Mouse (Mus musculus): Measurements from ENCODE around the gene Magi3.

Magi3 gene

DNA sequence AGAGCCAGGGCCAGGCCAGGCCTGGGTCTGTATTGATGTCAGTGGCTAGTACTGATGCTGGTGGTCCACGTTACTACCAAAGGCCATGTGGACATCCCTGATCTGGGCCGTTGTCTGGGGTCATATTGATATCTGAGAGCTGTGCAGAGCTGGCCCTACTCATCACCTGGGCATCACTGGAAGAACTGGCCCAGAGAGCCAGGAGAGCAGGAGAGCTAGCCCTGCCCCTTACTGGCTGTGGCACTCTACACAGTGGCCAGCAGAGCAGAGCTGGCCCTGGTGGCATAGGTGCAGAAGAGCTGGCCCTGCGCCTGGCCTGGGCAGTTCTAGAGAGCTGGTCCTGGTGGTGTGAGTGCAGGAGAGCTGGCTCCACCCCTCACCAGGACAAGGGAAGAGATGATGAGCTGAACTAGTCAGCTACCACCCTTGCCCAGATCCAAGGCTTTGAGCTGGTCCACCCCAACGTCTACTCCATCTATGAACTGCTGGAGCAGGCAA is 81.2 kb downstream of the Magi3 start:
- TF ChIP-seq GATA4 (IDR thresholded peaks at IDR 0.05; ENCODE audit: insufficient replicate concordance, low read length) = no peak

- TF ChIP-seq GATA4 (IDR thresholded peaks at IDR 0.05; ENCODE audit: insufficient replicate concordance, low read length) = no peak
Measured at GRCm38 (mm10) chr3:104125628-104126027, 94.5 kb downstream of the Magi3 start.

DNA sequence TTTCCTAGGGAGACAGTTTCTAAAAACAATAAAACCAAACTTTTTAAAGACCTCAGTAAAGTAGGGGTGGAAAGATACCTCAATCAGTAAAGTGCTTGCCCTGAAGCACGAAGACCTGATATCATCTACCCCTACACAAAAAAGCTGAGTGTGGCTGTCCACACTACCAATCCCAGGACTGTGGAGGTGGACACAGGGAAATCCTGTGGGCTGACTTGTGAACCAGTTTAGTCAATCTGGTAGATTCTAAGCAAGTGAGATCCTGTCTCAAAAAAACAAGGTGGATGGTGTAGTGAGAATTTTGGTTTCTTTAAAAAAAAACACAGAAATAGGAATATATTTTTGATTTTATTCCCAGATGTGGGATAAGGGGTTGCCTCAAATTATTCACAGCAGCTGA is 96.3 kb downstream of the Magi3 start:
- no peak for TF ChIP-seq GATA4 (IDR thresholded peaks at IDR 0.05; ENCODE audit: insufficient replicate concordance, low read length)

GRCm38 (mm10) chr3:104109478-104109877 is 110.7 kb downstream of the Magi3 start:
- TF ChIP-seq GATA4 (IDR thresholded peaks at IDR 0.05; ENCODE audit: insufficient replicate concordance, low read length) = no peak

- TF ChIP-seq GATA4 (IDR thresholded peaks at IDR 0.05; ENCODE audit: insufficient replicate concordance, low read length) = no peak
Measured at GRCm38 (mm10) chr3:104104942-104105341, 115.2 kb downstream of the Magi3 start.

GRCm38 (mm10) chr3:104101721-104102120 is 118.5 kb downstream of the Magi3 start:
- TF ChIP-seq GATA4 (IDR thresholded peaks at IDR 0.05; ENCODE audit: insufficient replicate concordance, low read length) = no peak

DNA sequence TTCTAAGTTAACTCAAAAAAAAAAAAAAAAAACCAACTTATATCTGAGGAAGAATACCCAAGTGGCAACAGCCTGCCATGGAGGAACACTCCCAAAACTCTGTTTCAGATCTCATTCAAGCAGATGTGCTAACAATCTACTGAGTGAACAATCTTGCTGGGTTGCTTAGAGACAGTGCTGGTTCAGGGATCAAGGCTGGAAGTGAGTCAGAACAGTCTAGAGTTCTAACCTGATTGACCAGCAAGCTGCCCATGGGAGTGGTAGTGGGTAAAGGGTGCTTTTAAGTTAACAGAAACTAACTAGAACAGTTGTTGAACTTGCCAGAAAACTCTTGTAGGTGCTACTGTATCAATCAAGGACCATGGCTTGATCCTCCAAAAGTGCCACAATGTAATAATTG is 118.9 kb downstream of the Magi3 start:
- no peak for TF ChIP-seq GATA4 (IDR thresholded peaks at IDR 0.05; ENCODE audit: insufficient replicate concordance, low read length)

- TF ChIP-seq GATA4 (IDR thresholded peaks at IDR 0.05; ENCODE audit: insufficient replicate concordance, low read length) = no peak
Measured at GRCm38 (mm10) chr3:104095936-104096335, 124.2 kb downstream of the Magi3 start.

DNA sequence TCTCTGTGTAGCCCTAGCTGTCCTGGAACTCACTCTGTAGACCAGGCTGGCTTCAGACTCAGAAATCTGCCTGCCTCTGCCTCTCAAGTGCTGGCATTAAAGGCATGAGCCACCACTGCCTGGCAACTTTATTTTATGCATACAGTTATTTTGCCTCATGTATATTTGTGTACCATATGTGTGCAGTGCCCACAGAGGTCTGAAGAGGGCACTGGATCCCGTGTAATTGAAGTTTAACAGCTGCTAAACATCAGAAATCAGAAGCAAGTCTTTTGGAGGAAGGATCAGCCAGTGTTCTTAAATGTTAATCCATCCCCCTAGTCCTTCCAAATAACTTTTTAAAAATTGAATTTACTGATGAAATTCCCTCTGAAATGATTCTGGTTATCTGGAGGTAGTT is 125.5 kb downstream of the Magi3 start:
- TF ChIP-seq GATA4 (IDR thresholded peaks at IDR 0.05; ENCODE audit: insufficient replicate concordance, low read length) = no peak

GRCm38 (mm10) chr3:104092759-104093158 is 127.4 kb downstream of the Magi3 start:
- TF ChIP-seq GATA4 (IDR thresholded peaks at IDR 0.05; ENCODE audit: insufficient replicate concordance, low read length) = no peak

DNA sequence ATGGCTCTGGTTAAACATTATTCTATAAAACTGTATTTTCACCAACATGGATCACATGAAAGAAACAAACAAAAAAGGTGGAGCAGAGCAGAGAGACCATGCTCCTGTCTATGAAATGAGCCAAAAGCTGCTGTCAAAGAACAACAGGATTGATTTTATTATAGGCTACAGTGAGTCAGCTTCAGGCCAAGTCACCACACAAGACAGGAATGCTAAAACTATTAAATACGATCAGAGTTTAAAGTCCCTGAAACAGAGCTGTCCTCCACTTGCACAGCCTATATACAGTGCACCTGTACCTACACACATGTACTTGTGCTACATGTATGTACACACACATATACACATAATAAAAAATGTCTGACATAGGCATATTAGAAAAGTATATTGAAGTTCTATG is 138.1 kb downstream of the Magi3 start:
- TF ChIP-seq GATA4 (IDR thresholded peaks at IDR 0.05; ENCODE audit: insufficient replicate concordance, low read length) = no peak

DNA sequence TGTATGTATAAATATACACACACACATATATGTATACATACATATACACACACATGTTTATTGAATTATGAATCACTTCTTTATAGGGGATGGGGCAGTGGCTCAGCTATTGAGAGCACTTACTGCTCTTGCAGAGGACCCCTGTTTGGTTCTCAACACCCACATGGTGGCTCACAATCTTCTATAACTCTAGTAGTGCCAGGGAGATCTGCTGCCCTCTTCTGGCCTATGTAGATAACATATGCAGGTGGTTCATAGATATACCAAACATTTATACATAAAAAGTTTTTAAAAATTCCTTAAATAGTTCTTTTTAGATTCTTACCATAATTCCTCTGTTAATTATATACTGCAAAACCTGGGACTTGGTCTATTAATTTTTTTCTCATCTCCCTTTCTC is 141.4 kb downstream of the Magi3 start:
- no peak for TF ChIP-seq GATA4 (IDR thresholded peaks at IDR 0.05; ENCODE audit: insufficient replicate concordance, low read length)

- no peak for TF ChIP-seq GATA4 (IDR thresholded peaks at IDR 0.05; ENCODE audit: insufficient replicate concordance, low read length)
Measured at GRCm38 (mm10) chr3:104069395-104069794, 150.8 kb downstream of the Magi3 start.

DNA sequence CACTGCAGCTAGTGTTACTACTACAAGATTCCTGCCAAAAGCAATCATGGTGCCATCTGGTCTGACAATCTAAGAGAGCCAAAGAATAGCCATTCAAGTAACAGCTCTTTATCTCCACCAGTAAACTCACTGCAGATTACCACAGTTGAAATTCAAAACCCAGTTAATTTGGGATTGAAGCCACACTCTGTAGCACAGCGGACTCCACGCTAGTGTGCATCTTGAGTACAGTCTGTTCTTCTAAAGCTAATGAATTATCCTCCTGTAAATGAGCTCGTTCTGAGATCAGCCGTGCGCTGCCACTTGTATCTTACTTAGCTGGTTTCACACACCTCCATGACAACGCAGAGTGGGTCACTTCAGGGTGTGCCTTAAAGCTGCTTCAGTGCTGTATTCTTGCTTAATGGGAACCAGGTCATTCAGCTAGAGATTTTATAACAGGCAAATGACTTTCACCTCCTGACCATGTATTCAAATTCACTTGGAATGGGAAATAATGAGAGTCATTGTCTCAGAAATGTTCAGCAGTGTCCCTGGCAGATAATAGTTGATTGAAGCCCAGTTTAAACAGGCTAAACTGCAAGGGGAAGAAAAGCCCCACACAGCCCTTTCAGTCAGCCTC is 161.1 kb downstream of the Magi3 start:
- TF ChIP-seq GATA4 (IDR thresholded peaks at IDR 0.05; ENCODE audit: insufficient replicate concordance, low read length) = no peak

DNA sequence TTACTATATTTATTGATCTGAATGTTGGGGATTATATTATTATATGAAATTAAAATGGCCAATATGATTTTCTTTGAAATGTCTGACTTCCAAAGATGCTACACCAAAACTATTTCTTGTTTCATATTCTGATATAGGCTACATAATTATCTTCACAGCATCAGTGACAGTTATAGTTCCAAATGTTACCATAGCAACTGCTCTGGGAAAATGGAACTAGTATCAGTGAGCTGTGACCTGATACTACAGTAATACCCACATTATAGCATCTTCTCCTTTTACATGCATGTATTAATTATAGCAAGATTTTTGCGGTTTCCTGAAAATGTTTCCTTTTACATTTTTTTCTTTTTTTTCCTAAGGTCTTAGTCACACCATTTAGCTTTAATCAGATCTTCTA is 187.4 kb downstream of the Magi3 start:
- TF ChIP-seq GATA4 (IDR thresholded peaks at IDR 0.05; ENCODE audit: insufficient replicate concordance, low read length) = no peak

DNA sequence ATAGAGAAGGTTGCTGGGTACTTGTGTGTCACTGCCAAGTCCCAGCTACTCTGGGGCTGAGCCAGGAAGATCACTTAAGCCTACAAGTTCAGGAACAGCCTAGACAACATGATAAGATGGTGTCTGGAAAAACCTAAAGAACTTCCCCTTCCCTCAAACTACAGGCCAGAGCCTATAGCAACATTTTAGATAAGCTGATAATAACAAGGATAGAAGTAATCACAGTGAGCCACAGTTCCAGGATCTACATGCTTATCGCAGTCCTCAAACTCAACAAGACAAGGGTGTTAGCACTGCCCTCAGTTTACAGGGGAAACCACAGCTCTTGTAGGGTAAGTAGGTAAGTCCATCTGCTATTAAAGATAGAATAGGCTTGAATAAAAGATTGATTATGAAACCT is 188.1 kb downstream of the Magi3 start:
- TF ChIP-seq GATA4 (IDR thresholded peaks at IDR 0.05; ENCODE audit: insufficient replicate concordance, low read length) = no peak

GRCm38 (mm10) chr3:104026938-104027337 is 193.2 kb downstream of the Magi3 start:
- no peak for TF ChIP-seq GATA4 (IDR thresholded peaks at IDR 0.05; ENCODE audit: insufficient replicate concordance, low read length)
